Mouse (Mus musculus): ENCODE measurements around the gene Arhgef6. TPM values are rescaled to one million over a fixed set of nuclear protein-coding genes. Genes with fewer than 3 reads are reported as not detected.

The Arhgef6 gene
- total and polyA plus RNA-seq, 2 experiments, result 1.8 to 5.3 TPM

GRCm38 (mm10) chrX:57210591-57210990, 127.9 kb downstream of the Arhgef6 start:
- DNase-seq (ENCODE audit: extremely low read depth, low read depth, low spot score), result no peak
- no peaks in the 10 kb centered on the region for H3K36me3 ChIP-seq (ENCODE audit: control insufficient read depth, insufficient read depth, low read length)
- H3K4me3 ChIP-seq (ENCODE audit: insufficient read depth, low read depth, low read length), result no peak overlapping the region
- no peak overlapping the region for H3K27ac ChIP-seq (replicated peaks; ENCODE audit: insufficient read depth, low read depth, low read length)
- H3K4me1 ChIP-seq (ENCODE audit: control insufficient read depth, insufficient read depth, low read length), result no peaks in the 10 kb centered on the region; the same call in 1 of the 2 replicates
- no peaks in the 10 kb centered on the region for H3K79me2 ChIP-seq (ENCODE audit: control insufficient read depth, insufficient read depth, low read length)
- TF ChIP-seq CTCF (IDR thresholded peaks at IDR 0.05; ENCODE audit: low read depth, low read length) (no peak), POLR2A (IDR thresholded peaks at IDR 0.05; ENCODE audit: extremely low read depth, insufficient read depth, low read length) (no peak)
- no peak overlapping the region for H3K9ac ChIP-seq (ENCODE audit: low read depth, low read length)
- 100% methylated on average over 1 of the region's 1 CpGs for WGBS
- no peaks in the 10 kb centered on the region for H3K27me3 ChIP-seq (ENCODE audit: control insufficient read depth, insufficient read depth, low read length)

DNA sequence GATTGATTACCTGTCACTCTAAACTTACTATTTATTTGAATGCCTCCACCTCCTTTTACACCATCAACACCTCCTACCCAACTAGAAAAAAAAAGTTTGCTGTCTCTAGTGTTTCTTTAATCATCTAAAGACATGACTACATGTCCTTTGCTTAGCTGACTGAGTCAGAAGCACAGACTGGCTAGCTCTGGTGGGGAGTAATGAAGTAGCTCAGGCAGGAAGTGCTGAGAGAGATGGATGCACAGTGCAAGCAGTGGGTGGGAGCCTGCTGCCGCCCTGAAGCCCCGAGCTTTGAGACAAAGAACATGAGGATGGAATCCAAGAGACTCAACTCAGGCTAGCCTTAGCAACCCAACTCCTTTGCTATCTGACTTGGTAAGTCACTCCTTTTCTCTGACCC, 138.1 kb downstream of the Arhgef6 start:
- no peak for TF ChIP-seq CTCF (IDR thresholded peaks at IDR 0.05; ENCODE audit: low read depth, low read length)
- no peak for TF ChIP-seq POLR2A (IDR thresholded peaks at IDR 0.05; ENCODE audit: extremely low read depth, insufficient read depth, low read length)
- no peak overlapping the region for H3K27ac ChIP-seq (replicated peaks; ENCODE audit: insufficient read depth, low read depth, low read length)
- no peak overlapping the region for H3K4me3 ChIP-seq (ENCODE audit: insufficient read depth, low read depth, low read length)
- no peaks in the 10 kb centered on the region for H3K27me3 ChIP-seq (ENCODE audit: control insufficient read depth, insufficient read depth, low read length)
- H3K79me2 ChIP-seq (ENCODE audit: control insufficient read depth, insufficient read depth, low read length), result no peaks in the 10 kb centered on the region
- WGBS, result 72% methylated on average over 2 of the region's 2 CpGs
- DNase-seq (ENCODE audit: extremely low read depth, low read depth, low spot score), result no peak
- H3K36me3 ChIP-seq (ENCODE audit: control insufficient read depth, insufficient read depth, low read length), result no peaks in the 10 kb centered on the region
- no peak overlapping the region for H3K9ac ChIP-seq (ENCODE audit: low read depth, low read length)
- no peaks in the 10 kb centered on the region for H3K4me1 ChIP-seq (ENCODE audit: control insufficient read depth, insufficient read depth, low read length)

DNA sequence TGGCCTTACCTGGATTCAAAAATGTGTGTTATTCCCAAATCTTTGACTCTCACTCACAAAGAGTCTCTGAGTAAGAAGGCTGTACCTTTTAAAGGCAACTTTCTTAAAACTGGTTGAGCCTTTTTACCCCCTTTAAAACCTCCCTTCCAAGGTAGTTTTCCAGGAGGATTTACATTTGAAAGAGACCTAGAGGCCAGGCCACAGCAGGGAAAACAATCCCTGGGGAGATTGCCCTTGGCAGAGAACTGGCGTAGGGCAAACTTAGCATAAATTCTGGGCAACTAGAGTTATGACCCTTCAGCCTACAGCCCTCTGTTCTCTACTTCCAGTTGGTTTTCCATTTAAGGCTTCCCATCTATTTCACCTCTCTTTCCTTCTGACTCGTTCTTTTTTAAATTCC, 140.5 kb downstream of the Arhgef6 start:
- no peaks in the 10 kb centered on the region for H3K79me2 ChIP-seq (ENCODE audit: control insufficient read depth, insufficient read depth, low read length)
- H3K36me3 ChIP-seq (ENCODE audit: control insufficient read depth, insufficient read depth, low read length), result no peaks in the 10 kb centered on the region
- H3K27ac ChIP-seq (replicated peaks; ENCODE audit: insufficient read depth, low read depth, low read length), result no peak overlapping the region
- TF ChIP-seq CTCF (IDR thresholded peaks at IDR 0.05; ENCODE audit: low read depth, low read length), result no peak
- TF ChIP-seq POLR2A (IDR thresholded peaks at IDR 0.05; ENCODE audit: extremely low read depth, insufficient read depth, low read length), result no peak
- no peak for DNase-seq (ENCODE audit: extremely low read depth, low read depth, low spot score)
- WGBS, result 64% methylated on average over 2 of the region's 2 CpGs
- no peaks in the 10 kb centered on the region for H3K27me3 ChIP-seq (ENCODE audit: control insufficient read depth, insufficient read depth, low read length)
- no peaks in the 10 kb centered on the region for H3K4me1 ChIP-seq (ENCODE audit: control insufficient read depth, insufficient read depth, low read length)
- no peak overlapping the region for H3K4me3 ChIP-seq (ENCODE audit: insufficient read depth, low read depth, low read length)
- no peak overlapping the region for H3K9ac ChIP-seq (ENCODE audit: low read depth, low read length)

DNA sequence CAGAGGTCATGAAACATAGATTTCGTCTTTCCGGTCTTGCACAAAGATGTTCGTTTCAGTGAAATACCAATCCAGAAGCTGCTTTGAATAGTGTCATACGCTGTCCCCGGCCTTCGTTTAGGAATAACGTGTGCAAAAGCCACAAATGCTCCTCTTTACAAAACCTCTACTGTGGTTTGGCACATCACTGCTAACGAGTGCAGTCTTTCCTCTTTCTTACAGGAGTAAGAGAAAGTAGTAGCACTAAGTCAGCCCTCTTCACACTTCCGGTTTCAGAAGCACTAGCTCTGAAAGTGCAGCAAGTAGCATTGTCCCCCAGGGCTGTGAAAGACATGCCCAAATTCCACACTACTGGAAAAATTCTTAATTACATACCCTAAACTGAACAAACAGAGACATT, 142.2 kb downstream of the Arhgef6 start:
- 82% methylated on average over 9 of the region's 9 CpGs for WGBS
- no peak for DNase-seq (ENCODE audit: extremely low read depth, low read depth, low spot score)
- H3K27me3 ChIP-seq (ENCODE audit: control insufficient read depth, insufficient read depth, low read length), result no peaks in the 10 kb centered on the region
- no peaks in the 10 kb centered on the region for H3K4me1 ChIP-seq (ENCODE audit: control insufficient read depth, insufficient read depth, low read length)
- H3K4me3 ChIP-seq (ENCODE audit: insufficient read depth, low read depth, low read length), result no peak overlapping the region
- TF ChIP-seq POLR2A (IDR thresholded peaks at IDR 0.05; ENCODE audit: extremely low read depth, insufficient read depth, low read length), result no peak
- TF ChIP-seq CTCF (IDR thresholded peaks at IDR 0.05; ENCODE audit: low read depth, low read length), result no peak
- no peak overlapping the region for H3K9ac ChIP-seq (ENCODE audit: low read depth, low read length)
- no peaks in the 10 kb centered on the region for H3K79me2 ChIP-seq (ENCODE audit: control insufficient read depth, insufficient read depth, low read length)
- H3K36me3 ChIP-seq (ENCODE audit: control insufficient read depth, insufficient read depth, low read length), result no peaks in the 10 kb centered on the region
- H3K27ac ChIP-seq (replicated peaks; ENCODE audit: insufficient read depth, low read depth, low read length), result no peak overlapping the region

DNA sequence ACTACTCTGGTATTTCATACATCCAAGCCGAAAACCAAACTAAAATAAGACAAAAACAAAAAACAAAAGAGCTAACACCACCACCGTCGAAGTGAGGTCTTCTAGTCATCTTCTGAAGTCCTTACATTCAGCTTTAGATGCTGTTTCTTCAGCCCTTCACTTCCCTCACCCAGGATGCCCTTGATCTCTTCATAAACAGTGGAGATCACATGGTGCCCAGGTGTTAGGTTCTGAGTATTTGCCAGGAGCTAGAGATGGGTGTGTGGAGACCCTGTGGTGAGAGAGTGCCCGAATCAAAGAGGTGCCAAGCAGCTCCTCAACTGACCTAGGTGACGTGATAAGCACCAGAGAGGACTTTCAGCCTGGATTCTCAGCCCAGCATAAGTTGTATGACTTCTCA, 149.2 kb downstream of the Arhgef6 start:
- H3K27ac ChIP-seq (replicated peaks; ENCODE audit: insufficient read depth, low read depth, low read length), result no peak overlapping the region
- no peaks in the 10 kb centered on the region for H3K36me3 ChIP-seq (ENCODE audit: control insufficient read depth, insufficient read depth, low read length)
- no peaks in the 10 kb centered on the region for H3K27me3 ChIP-seq (ENCODE audit: control insufficient read depth, insufficient read depth, low read length)
- no peak overlapping the region for H3K9ac ChIP-seq (ENCODE audit: low read depth, low read length)
- H3K79me2 ChIP-seq (ENCODE audit: control insufficient read depth, insufficient read depth, low read length), result no peaks in the 10 kb centered on the region
- 72% methylated on average over 5 of the region's 5 CpGs for WGBS
- H3K4me3 ChIP-seq (ENCODE audit: insufficient read depth, low read depth, low read length), result no peak overlapping the region
- TF ChIP-seq CTCF (IDR thresholded peaks at IDR 0.05; ENCODE audit: low read depth, low read length) (no peak), POLR2A (IDR thresholded peaks at IDR 0.05; ENCODE audit: extremely low read depth, insufficient read depth, low read length) (no peak)
- DNase-seq (ENCODE audit: extremely low read depth, low read depth, low spot score), result no peak
- H3K4me1 ChIP-seq (ENCODE audit: control insufficient read depth, insufficient read depth, low read length), result no peaks in the 10 kb centered on the region

DNA sequence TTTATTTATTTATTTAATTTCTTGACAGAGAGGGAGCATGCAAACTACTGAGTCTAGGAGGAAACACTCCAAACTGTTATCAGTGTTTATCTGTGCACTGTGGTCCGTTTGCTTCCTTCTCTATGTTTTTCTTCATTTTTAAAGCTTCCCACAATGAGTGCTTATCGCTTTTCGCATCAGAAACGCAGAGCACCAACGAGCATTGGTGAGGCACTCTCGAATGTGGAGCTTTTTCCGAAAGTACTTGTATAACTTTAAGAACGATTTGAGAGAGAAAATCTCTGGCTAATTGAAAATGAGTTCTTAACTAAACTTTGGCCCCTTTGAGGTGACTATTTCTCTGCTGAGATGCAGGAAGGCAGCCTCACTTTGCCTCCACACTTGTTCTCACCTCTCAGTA, 151.2 kb downstream of the Arhgef6 start:
- H3K79me2 ChIP-seq (ENCODE audit: control insufficient read depth, insufficient read depth, low read length), result no peaks in the 10 kb centered on the region
- no peak overlapping the region for H3K9ac ChIP-seq (ENCODE audit: low read depth, low read length)
- H3K27me3 ChIP-seq (ENCODE audit: control insufficient read depth, insufficient read depth, low read length), result no peaks in the 10 kb centered on the region
- H3K27ac ChIP-seq (replicated peaks; ENCODE audit: insufficient read depth, low read depth, low read length), result no peak overlapping the region
- H3K4me3 ChIP-seq (ENCODE audit: insufficient read depth, low read depth, low read length), result no peak overlapping the region
- no peaks in the 10 kb centered on the region for H3K36me3 ChIP-seq (ENCODE audit: control insufficient read depth, insufficient read depth, low read length)
- no peaks in the 10 kb centered on the region for H3K4me1 ChIP-seq (ENCODE audit: control insufficient read depth, insufficient read depth, low read length)
- no peak for DNase-seq (ENCODE audit: extremely low read depth, low read depth, low spot score)
- TF ChIP-seq CTCF (IDR thresholded peaks at IDR 0.05; ENCODE audit: low read depth, low read length) (no peak), POLR2A (IDR thresholded peaks at IDR 0.05; ENCODE audit: extremely low read depth, insufficient read depth, low read length) (no peak)
- 75% methylated on average over 8 of the region's 8 CpGs for WGBS

All from liver, adult 2 months (tissue).